Mouse (Mus musculus) E14TG2a.4 (cell line): ENCODE measurements around the gene Hadhb.

Experiments
- CTCF ChIP-seq: conservative IDR thresholded peaks from 2 replicates; pipeline ENCODE4 v1.5.1; 2014; ENCODE audit warnings: low read length
- NANOG ChIP-seq: IDR thresholded peaks from 2 replicates; pipeline ENCODE4 v1.6.1; 2014; ENCODE audit warnings: borderline replicate concordance, low read length, mixed read lengths
- POU5F1 ChIP-seq: IDR thresholded peaks from 2 replicates; pipeline ENCODE4 v1.6.1; 2014; ENCODE audit warnings: low read length, borderline replicate concordance

- TF ChIP-seq CTCF = no peak
- no peak for TF ChIP-seq POU5F1
- no peak for TF ChIP-seq NANOG
Observed at GRCm38 (mm10) chr5:30153222-30153621, 1.8 kb upstream of the Hadhb start.
